Mouse (Mus musculus) urinary bladder, postnatal 4 days (tissue): ENCODE measurements around the gene Apbb2.

Experiments
- DNase-seq, 2 experiments: peaks; one replicate each; pipeline ENCODE4 v3.0.0; 2021 to 2022; ENCODE audit warnings: low spot score in 2 of 2

Apbb2 gene

DNA sequence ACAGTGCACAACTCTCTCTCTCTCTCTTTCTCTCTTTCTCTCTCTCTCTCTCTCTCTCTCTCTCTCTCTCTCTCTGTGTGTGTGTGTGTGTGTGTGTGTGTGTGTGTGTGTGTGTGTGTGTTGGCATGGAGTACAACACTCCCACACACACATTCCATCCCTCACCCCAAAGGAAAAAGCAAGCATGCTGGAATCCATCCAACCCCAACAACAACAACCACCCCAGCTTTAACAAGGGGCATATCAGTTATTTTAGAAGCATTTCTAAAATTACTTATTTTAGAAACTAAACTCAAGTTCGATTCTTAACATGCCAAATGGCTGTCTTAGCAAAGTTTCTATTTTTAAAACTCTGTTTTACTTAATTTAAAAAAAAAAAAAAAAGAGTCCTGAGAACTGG is 68.9 kb downstream of the Apbb2 start:
- DNase-seq: no peak

DNA sequence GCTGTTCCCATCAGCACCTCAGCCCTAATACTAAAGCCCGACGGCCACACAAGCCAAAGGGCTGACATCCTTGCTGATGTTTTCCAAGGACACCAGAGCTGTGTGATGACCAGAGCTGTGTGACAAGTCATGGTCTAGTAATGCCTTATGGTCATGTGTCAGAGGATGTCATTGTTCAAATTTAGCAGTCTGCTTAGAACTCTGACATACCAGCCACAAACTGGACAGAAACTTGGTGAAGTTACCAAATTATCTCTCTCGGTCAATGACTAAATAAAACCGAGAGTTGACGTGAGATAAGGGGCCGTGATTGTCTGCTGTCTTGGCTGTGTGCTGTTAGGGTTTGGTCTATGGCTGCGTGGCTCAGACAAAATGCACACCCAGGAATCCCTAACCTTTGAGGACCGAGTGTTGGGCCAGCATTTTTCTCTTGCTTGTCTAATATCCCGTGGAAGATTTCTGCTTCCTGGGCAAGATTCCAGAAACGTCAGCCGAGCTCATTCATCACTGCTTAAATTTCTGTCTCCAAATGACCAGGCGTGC is 71.5 kb downstream of the Apbb2 start:
- DNase-seq: no peak

DNA sequence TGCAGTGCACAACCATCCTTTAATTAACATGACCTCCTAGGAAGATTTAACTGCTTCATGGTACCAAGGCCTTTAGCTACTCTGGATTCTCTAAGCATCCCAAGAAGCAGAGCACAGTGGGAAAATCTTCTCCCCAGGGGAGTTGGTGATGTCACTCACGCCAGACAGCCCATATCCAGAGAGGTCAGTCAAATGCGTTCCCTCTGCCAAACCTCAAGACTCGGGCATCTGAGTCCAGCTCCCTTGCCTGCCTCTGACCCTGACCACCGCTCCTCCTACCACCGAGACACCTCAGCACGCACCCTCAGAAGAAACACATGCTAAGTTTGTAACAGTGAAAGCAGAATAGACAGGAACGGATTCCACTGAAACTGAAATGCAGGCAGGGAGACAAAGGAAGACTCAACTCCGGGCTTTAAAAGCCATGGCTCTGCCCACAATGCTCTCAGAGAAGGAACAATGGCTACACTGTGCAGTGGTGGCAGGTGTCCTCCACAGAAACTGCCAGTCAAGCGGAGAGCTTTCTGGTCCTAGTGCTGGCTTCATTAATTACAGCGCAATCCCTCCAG is 72.9 kb downstream of the Apbb2 start:
- no peak for DNase-seq

DNA sequence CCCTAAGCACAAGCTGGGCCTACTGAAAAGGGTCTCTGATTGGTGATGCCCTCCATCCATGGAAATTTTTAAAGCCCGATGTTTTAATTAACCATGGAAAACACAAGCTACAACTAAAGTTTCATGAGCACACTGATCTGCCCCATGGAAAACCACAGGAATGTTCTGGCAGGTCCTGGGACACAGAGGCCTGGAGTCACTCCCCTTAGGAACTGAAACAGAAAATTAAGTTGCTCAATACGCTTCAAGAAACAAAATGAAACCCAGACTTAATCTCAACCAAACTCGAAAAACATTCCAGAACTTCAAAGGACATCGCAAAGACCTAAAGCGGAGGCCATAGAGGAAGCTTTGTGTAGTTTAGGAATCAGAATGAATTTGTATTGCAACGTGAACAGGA is 74.8 kb downstream of the Apbb2 start:
- DNase-seq: no peak

DNA sequence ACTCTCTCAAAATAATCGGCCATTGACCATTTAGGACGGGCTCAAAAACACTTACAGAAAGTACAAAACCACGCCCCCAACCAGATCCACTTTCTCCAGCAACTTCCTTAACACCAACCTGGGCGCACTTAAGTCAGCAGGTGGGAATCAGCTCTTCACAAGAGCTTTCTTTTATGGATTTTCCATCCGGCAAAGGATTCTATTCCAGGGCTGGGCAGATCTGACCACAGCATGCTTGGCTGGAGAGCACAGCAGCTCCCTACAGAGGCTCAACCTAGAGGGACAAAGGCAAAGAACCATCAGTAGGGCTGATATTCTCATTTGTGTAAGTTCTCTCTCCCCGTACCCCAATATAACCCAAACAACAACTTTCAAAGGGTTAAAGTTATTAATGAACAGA is 75.2 kb downstream of the Apbb2 start:
- DNase-seq: no peak

DNA sequence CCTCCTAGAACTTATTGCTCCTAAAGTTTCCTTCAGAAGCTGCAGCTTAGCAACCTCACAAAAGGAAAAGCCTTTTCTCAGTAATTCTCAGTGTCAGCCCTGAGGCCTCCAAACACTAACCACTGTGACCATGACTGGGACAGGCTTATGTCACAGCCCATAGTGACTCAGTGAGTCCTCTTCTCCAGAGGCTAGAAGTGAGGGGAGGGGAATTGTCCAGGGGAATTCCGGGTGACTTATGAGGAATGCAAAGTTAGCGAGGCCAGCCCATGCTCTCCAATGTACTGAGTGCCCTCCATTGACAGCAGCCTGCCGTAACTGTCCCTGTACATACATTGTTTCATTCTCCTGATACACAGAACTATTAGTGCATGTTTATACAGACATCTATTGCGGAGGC is 76.1 kb downstream of the Apbb2 start:
- no peak for DNase-seq

DNA sequence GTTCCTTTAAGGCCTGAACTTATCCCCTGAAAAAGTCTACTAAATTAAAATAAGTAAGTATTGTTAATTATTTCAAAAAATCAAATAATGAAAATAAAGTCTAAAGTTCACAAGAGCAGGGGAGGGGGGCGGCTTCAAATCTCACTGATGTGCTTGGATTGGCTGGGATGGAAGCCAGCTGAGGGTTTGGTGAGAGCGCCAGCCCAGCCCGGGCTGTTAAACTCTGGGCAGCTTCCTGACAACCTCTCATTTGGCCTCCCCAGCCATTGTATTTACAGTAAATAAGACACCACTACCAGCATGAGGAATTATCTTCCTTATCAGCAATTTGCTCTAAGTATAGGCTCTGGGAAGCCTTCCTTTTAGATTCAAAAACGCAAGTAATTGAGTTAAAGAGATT is 77.2 kb downstream of the Apbb2 start:
- no peak for DNase-seq

DNA sequence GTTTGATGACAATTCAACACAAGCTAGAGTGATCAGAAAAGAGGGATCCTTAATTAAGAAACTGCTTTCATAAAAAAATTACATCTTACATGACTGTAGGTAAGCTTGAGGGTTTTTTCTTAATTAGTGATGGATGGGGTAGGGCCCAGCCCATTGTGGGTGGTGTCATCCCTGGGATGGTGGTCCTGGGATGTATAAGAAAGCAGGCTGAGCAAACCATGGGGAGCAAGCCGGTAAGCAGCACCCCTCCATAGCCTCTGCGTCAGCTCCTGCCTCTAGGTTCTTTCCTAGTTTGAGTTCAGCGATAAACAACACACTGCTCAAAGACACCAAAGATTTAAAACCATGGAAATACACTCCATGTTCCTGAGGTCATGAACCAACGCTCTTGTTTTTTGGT is 78.3 kb downstream of the Apbb2 start:
- no peak for DNase-seq

DNA sequence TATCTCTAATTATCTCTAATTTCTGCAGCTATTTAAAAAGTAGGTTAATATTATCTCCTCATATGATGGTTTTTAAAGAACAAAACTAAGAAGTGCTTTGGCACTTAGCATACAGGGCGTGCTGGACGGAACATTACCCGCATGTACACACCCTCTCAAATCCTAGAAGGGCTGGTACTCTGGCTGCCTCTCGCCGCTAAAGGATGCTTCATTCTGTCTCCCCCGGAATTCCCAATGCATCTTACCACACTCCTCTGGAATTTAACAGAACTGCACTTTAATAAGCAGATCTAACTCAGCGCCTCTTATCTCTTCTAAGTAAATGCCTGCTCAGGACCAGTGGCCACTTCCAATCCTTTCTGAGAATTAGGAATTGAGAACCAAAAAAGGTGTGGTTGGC is 80.8 kb downstream of the Apbb2 start:
- no peak for DNase-seq

DNA sequence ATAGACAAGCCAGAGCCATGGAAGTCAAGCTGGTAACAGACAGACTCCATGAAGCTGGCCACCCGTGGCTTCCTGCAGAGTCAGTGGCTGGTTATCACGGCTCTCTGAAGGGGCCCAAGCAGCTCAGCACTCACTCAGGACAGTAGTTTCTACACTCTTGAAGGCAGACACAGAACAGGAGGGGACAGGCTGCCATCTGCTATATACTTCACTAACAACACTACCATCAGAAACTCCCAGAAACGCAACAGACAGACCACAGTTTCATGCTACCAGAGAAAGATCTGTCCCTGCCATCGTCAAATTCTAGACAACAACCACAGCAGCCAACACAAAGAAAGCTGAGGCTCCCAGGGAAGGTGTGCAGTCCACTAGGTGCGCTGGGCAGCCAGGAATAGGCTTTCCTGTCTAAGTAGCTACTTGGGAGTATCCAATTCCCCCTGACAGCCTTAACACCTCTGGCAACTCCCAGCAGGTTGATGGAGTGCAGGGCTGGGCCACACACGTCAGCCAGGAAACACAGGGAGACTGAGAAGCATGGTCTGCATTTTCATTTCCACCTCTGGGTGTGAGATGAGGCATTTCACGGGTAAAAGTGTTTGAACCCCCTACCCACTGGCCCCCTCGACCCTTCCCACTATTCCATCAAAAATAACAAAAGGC is 81.8 kb downstream of the Apbb2 start:
- DNase-seq: no peak

DNA sequence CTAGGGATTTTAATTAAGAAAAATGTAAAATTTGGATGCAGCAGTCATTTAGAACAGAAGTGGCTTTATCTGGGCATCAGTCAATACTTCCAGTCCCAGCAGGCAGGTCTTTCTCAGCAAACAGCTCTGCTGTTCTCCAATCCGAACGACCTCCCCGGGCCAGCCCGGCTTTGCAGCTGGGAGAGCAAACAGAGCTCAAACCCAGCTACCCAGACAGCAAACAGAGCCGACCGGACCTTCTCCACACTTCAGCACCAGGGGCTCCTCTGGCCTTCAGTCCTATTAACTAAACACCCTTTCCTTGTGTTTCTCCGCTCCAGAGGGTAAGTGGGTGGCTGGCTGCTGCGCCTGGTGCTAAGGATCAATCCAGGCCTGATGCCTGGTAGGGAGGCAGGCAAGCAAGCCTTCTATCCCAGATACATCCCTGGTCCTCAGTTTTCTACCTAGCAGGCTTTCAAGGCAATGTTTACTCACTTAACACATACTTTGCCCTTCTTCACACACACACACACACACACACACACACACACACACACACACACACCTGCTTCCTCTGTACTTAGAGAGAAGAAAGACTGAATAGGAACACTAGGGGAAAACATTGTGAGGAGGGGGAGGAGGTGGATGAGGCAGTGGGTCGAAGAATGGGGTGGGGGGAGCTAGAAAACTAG is 82.9 kb downstream of the Apbb2 start:
- no peak for DNase-seq

DNA sequence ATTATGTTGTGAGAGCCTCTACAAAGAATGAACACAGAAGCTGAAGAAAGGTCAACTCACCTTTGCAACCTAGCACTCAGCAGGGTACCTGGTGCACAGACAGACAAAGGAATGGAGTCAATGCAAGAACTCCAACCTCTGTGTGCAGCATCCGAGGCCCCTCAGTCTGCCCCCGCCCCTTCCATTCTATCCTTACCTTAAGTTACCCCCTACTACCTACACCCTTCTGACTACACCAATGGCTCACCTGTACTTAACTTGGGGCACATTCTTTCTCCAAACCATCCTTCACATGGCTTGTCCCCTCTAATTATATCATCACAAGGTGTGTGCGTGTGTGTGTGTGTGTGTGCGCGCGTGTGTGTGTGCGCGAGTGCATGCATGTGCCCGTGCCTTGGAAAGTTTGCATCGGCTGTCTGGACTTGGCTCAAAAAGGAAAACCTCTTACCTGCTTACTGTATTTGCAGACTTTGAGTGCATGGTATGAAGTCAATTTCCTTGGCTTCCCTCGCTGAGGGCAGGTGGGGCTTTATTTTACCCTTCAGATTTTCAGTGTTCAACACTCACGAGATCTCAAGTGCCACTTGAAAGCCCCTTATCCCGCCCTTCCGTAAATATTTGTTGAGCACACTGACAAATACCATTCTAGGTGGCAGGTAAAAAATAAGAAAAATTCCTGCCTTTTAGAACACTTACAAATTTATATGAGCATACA is 84.7 kb downstream of the Apbb2 start:
- DNase-seq: no peak

DNA sequence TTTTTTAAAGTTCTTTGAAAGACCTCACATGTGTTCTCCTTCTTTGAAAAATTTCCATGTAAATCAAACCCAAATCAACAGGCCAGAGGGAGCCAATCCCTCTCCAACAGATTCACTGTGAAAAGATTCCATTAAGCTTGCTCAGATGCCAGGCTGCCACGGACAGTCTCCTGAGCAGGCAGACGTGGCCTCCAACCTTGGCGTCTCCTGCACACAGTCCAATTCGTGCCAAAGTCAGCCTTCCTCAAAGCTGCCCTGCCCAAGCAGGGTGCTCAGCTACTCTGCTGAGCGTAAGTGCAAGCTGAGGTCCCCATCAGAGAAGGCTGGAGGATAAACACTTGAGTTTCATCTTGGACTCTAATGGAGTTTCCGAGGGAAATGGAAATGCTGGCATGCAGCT is 85.8 kb downstream of the Apbb2 start:
- no peak for DNase-seq

DNA sequence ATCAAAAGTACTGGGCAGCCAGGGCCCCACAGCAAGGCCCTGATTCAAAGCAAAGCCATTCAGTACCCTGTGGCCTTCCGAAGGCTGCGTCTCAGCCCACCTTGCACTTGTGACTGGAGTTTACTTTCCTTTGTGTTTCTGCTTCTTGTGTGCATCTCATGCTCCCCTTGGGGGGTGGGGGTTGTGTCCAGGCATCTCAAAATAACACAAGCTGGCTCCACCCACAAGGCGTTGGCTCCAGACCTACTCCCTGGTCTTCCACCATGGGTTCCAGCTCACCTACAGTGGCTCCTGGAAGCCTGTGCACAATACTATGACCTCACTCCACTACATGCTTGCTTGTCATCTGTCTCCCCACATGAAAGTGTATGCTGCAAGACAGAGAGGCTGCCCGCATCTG is 88.2 kb downstream of the Apbb2 start:
- DNase-seq: no peak

DNA sequence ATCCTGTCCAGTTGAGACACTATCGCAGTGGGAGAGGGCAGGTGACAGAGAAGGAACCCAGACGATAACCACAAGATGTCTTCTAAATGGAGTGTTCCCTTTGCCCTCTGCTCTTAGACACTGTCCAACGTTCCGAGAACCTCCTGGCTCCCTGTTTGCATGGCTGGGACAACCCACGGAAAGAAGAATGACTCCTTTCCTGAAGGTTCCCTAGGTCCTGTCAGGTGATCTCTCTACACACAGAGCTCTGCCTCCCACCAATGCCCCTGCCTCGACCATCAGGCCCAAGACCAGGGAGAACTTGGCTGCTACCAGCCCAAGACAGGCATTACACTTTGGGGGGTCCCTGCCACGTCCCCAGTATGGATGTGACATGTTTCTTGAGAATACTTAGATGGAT is 89.0 kb downstream of the Apbb2 start:
- DNase-seq: no peak

DNA sequence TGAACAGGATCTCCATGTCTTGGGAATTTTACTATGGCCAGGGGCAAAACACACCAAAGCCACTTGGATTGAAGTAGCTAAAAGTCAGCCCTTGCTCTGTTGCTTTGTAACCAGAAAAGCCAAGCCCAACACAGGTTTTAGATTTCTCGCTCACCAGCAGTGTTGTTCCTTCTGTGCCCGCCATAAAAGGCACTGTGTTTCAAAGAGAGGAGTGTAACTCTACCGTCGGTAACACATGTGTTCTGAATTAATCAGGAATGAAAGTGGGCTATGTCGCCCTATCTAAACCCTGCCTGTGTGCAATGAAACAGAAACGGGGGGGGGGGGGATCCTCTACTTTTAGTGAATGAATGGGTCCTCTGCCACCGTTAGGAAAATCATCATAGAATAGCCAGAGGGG is 90.0 kb downstream of the Apbb2 start:
- no peak for DNase-seq

DNA sequence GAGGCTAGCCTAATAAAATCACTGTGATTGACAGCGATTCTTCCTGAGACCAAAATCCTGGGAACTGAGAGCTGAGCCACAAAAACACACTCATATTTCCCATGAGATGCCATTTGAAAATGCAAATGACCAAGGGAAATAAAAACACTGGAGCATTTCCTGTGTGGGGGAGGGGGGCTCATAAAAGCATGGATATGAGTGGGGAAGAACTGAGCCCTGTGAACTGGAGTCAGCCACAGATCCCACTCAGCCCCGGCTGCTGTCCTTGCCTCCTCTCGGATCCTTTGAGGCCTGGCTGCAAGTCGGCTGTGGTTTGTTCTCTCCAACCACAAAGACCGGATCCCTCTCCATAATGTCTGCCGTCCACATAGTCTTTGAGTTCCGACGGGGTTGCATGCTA is 91.5 kb downstream of the Apbb2 start:
- DNase-seq: no peak

DNA sequence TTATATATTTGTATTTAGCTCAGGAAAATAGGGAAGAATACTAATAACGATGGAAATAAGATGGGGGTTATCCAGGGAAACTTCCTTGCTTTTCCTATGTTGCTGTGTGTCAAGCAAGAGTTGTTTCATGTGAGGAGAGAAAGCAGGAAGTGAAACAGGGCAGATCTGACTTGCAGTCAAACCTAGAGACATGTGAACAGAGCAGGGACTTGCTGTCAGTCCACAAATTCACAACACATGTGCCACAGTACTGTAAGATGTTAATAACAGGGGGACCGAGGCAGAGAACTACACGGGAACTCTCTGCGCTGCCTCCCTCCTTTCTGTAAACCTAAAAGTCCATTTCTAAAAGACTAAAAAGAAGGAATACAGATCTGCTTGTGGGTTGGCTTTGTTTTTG is 93.6 kb downstream of the Apbb2 start:
- no peak for DNase-seq

DNA sequence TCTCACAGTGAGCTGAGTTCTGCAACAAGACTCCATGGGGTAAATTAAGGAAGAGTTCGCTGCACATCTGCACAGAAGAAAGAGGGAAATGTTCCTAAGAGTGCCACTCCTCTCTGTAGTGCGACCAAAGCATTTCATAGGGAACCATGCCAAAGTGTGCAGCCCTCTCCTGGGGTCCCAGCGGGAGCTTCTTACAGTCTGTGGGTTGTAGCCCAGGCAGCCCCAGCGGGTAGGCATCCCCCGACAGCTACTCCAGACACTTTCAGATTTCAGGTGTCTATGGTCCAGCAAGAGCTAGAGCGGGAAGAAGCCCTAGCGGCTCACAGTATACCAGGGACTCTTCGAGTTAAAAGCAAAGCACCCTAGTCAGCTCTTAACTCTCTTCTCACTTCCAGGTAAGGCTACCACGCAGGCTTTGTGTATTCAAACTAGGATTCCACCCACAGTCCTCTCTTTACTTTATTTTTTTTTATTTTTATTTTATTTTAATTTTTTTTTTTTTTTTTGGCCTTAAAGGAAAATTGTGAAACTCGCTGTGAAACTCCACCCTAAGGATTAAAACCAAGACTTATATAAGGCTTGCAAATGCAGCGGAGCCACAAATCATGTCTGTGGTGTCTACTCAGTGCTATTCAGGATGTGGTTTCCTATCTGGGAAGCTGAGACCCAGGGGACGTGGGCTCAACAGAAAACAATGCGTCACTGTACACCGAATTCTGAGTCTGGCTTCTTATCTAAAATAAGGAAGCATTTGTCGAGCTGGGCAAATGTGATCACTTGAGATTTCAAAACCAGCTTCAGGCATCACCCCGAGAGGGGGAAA is 94.7 kb downstream of the Apbb2 start:
- DNase-seq: no peak

DNA sequence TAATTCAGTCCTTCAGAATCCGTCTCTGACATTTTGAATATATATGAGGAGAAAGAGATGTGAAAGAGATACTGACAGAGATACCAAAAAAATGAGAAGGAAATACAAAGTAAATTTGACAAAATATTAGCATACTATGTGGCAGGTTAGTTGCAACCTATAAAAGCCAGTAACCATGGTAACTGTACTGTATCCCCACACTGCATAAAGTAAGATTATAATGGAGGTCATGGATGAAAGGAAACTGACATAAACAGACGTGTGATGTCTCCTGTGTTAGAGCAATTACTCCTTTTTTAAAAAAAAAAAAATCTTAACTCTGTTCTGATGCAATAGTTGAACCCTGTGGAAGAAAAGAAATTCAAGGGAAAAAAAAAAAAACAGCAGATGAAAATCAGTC is 97.3 kb downstream of the Apbb2 start:
- no peak for DNase-seq

DNA sequence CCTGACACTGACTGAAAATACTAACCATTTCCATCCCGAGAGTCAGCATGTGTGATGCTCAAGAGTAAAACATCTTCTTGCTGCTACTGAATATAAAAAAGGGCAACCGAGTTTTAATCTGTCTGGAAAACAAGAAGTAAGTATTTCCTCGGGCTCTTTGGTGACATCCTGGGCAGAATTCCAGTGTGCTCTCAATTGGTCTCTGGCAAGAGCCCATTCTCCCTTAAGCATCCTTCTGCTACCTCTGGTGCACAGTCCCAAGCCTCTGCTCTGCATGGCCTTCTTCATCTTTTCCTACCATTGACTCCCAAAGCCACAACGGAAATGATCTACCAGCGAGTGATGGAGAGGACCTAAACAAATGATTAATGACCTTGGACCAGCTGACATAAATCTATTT is 99.1 kb downstream of the Apbb2 start:
- DNase-seq: no peak
